Mouse (Mus musculus) cortical plate, adult 2 months (tissue): Measurements from ENCODE around the gene Strn.

Source experiments
- CTCF ChIP-seq: fragments of 200-500 bp; IDR thresholded peaks from 2 replicates; pipeline ENCODE4 v1.5.1; 2011; ENCODE audit warnings: mild to moderate bottlenecking, control low read depth, low read length; ENCODE audit not compliant: insufficient read depth; ENCODE audit errors: extremely low read depth
- POLR2A ChIP-seq: fragments of 200-500 bp; IDR thresholded peaks from 2 replicates; pipeline ENCODE4 v1.6.1; 2011; ENCODE audit warnings: mild to moderate bottlenecking, low read length, control low read depth; ENCODE audit not compliant: insufficient read depth; ENCODE audit errors: extremely low read depth

- no peak for TF ChIP-seq CTCF
- TF ChIP-seq POLR2A, result no peak
These were observed 96.6 kb downstream of the Strn start for GRCm38 (mm10) chr17:78640387-78640786.
